Mouse (Mus musculus): ENCODE data around the gene Pnpla2. TPM values are rescaled to one million over a fixed set of nuclear protein-coding genes. Genes with fewer than 3 reads are reported as not detected.
"Not testable (repeated sequence)": the region's sequence is repeated elsewhere in the genome, so short reads cannot be mapped to it uniquely, and the experiment has no call there.

The Pnpla2 gene
- 100 to 1,000 TPM; 306 to 361 TPM for total RNA-seq (2021)
- long read RNA-seq, experiment 1, transcript Pnpla2-203 (9 exons, 2,625 nt), result major isoform, 64 of 141 reads
- long read RNA-seq, experiment 1, partial matches to known transcripts, result 16 of 141 reads
- long read RNA-seq, experiment 1, other reads (novel, unspliced or antisense), result 61 of 141 reads
- long read RNA-seq, experiment 2, transcript Pnpla2-203 (9 exons, 2,625 nt), result major isoform, 109 of 219 reads
- long read RNA-seq, experiment 2, partial matches to known transcripts, result 35 of 219 reads
- long read RNA-seq, experiment 2, other reads (novel, unspliced or antisense), result 75 of 219 reads

GRCm38 (mm10) chr7:141454967-141455551, at the start of gene Pnpla2:
Pnpla2 (plus strand) TSS chr7:141455198.
- peak; percentile 91 to 94 for DNase-seq
- intact Hi-C loops (cut with DNase I), result no loop called here

GRCm38 (mm10) chr7:141405466-141405865, 49.5 kb upstream of the Pnpla2 start:
- no peak for DNase-seq
- intact Hi-C loops (cut with DNase I), result no loop called here

GRCm38 (mm10) chr7:141407670-141408069, 47.3 kb upstream of the Pnpla2 start:
- DNase-seq, result not testable (repeated sequence)
- intact Hi-C loops (cut with DNase I), result loop anchor here (2.0 kb wide), 1 partner anchor 31 kb away; no protein-coding TSS in a partner anchor

- intact Hi-C loops (cut with DNase I), result loop anchor here (2.0 kb wide), 1 partner anchor 30 kb away; no protein-coding TSS in a partner anchor
- peak; percentile 74 to 81 for DNase-seq
These were observed 46.2 kb upstream of the Pnpla2 start for GRCm38 (mm10) chr7:141408833-141409232.

- intact Hi-C loops (cut with DNase I), result no loop called here
- DNase-seq, result no peak
These were observed 44.4 kb upstream of the Pnpla2 start for GRCm38 (mm10) chr7:141410631-141411030.

- no peak for DNase-seq
- intact Hi-C loops (cut with DNase I), result no loop called here
These were observed 43.3 kb upstream of the Pnpla2 start for GRCm38 (mm10) chr7:141411667-141412066.

GRCm38 (mm10) chr7:141413331-141413730, 41.7 kb upstream of the Pnpla2 start:
- intact Hi-C loops (cut with DNase I), result no loop called here
- DNase-seq, result no peak

GRCm38 (mm10) chr7:141413809-141414584, 41.0 kb upstream of the Pnpla2 start, which contains the start of gene Gatd1:
Gatd1 (minus strand) TSS chr7:141414136.
- peak; percentile 98 to 100 for DNase-seq
- intact Hi-C loops (cut with DNase I), result no loop called here

GRCm38 (mm10) chr7:141416144-141416841, 38.7 kb upstream of the Pnpla2 start:
- no peak for DNase-seq
- intact Hi-C loops (cut with DNase I), result no loop called here

- intact Hi-C loops (cut with DNase I), result no loop called here
- no peak for DNase-seq
These were observed 37.0 kb upstream of the Pnpla2 start for GRCm38 (mm10) chr7:141417731-141418681.

- intact Hi-C loops (cut with DNase I), result no loop called here
- peak in 1 of 2 experiments; percentile 7 for DNase-seq
These were observed 36.0 kb upstream of the Pnpla2 start for GRCm38 (mm10) chr7:141418970-141419369.

- DNase-seq, result no peak
- intact Hi-C loops (cut with DNase I), result no loop called here
These were observed 34.8 kb upstream of the Pnpla2 start for GRCm38 (mm10) chr7:141420030-141420702.

GRCm38 (mm10) chr7:141423811-141424210, 31.2 kb upstream of the Pnpla2 start:
- no peak for DNase-seq
- intact Hi-C loops (cut with DNase I), result no loop called here

- intact Hi-C loops (cut with DNase I), result no loop called here
- DNase-seq, result no peak
These were observed 27.9 kb upstream of the Pnpla2 start for GRCm38 (mm10) chr7:141426948-141427730.

- intact Hi-C loops (cut with DNase I), result no loop called here
- DNase-seq, result no peak
These were observed 26.3 kb upstream of the Pnpla2 start for GRCm38 (mm10) chr7:141428701-141429100.

- DNase-seq, result no peak
- intact Hi-C loops (cut with DNase I), result no loop called here
These were observed 25.7 kb upstream of the Pnpla2 start, which contains the start of gene Cend1 for GRCm38 (mm10) chr7:141429310-141429709. Cend1 (minus strand) TSS chr7:141429491.

GRCm38 (mm10) chr7:141429840-141430584, 25.0 kb upstream of the Pnpla2 start:
- no peak for DNase-seq
- intact Hi-C loops (cut with DNase I), result no loop called here

Data from gastrocnemius, postnatal 36 days (tissue).